Mouse (Mus musculus): ENCODE data around the gene Acaa1b. TPM values are rescaled to one million over a fixed set of nuclear protein-coding genes. Genes with fewer than 3 reads are reported as not detected.

Gene Acaa1b
- polyA plus RNA-seq, 1 experiment from 2014 or later, result 0.78 TPM

DNA sequence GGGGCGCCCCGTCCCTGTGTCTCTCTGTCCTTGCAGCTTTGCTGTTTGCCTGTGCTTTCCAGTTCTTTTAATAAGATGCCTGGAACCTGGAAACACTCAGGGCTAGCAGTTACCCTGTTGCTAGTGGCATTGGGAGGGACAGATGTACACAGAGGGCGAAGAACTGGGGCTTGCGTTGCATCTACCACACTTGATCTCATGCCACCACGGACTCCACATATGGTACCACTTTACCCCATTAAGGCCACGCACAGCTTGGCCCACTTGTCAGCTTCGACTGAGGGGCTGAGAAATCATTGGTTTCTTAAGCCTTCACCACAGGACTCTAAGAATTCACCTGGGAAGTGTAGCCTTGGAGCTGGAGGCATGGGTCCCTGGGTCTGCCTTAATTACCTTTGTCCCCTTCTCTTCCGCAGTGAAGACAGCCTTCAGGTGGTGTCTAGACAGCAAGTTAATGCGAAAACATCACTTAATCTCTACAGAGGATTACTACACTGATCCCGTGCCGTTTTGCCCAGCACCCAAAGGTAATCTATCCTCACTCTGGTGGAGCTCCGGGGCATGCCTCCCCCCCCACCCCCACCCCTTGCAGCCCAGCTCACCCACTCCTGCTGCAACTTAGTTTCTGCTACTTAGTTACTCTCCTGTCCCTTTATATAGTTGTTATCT lies 47.1 kb downstream of the Acaa1b start:
- ATAC-seq (ENCODE audit: insufficient number of reproducible peaks, low FRiP score), result no peak
- Histone ChIP-seq H3K27ac (ENCODE audit: poor library complexity, severe bottlenecking) (no peak overlapping the region), H3K36me3 (no peaks in the 10 kb centered on the region), H3K27me3 (replicated peaks) (peaks cover under 1% of the 10 kb centered on the region; the same call in 1 of the 2 replicates), H3K4me2 (no peak overlapping the region), H3K9me3 (replicated peaks) (no peaks in the 10 kb centered on the region), H3K9ac (no peak overlapping the region), H3K4me1 (replicated peaks) (0 out of 2 replicates have a peak, but pooled peaks cover 2% of the 10 kb centered on the region), H3K4me3 (no peak overlapping the region)
- 58% methylated on average over 12 of the region's 12 CpGs for WGBS

DNA sequence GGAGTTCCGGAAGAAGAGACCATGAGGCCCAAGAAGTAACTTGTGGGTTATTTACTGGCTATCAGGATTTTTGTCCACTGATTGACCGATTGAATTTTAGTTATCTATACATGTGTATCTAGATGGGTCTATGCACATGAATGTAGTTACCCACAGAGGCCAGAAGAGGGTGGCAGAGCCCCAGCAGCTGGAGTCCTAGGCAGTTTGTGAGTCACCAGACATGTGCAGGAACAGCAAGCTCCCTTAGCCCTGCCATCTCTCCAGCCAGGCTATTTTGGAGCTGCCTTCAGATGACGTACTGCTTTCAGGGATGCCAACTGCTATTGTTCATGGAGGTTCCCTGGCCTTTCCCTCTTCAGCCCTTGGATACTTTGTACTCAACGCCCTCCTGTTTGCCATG lies 49.3 kb downstream of the Acaa1b start:
- no peaks in the 10 kb centered on the region for H3K9me3 ChIP-seq (replicated peaks)
- no peak overlapping the region for H3K4me2 ChIP-seq
- H3K36me3 ChIP-seq, result no peaks in the 10 kb centered on the region
- H3K4me1 ChIP-seq (replicated peaks), result 0 out of 2 replicates have a peak, but pooled peaks cover 7% of the 10 kb centered on the region
- no peak for ATAC-seq (ENCODE audit: insufficient number of reproducible peaks, low FRiP score)
- H3K9ac ChIP-seq, result no peak overlapping the region
- peaks cover 19% of the 10 kb centered on the region for H3K27me3 ChIP-seq (replicated peaks)
- 70% methylated on average over 4 of the region's 4 CpGs for WGBS
- H3K27ac ChIP-seq (ENCODE audit: poor library complexity, severe bottlenecking), result no peak overlapping the region
- H3K4me3 ChIP-seq, result no peak overlapping the region

DNA sequence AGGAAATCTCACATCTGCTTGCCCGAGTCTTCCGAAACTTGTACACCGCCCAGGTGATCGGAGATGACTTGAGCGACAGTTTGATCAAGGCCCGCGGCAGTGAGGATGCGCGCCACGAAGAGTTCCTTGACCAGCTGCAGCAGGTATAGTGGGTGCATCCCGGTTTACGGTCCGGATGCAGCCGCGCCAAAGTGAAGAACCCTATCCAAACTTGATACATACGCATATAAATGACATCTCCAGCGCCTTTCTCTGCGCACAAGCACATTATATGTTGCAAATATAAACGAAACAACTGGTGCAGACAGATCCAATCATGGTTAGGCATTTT lies 54.1 kb downstream of the Acaa1b start:
- Histone ChIP-seq H3K36me3 (no peaks in the 10 kb centered on the region), H3K27me3 (replicated peaks) (peaks cover 19% of the 10 kb centered on the region), H3K4me2 (peak overlapping the region; percentile 89), H3K9me3 (replicated peaks) (no peaks in the 10 kb centered on the region), H3K9ac (peak overlapping the region; percentile 69), H3K4me3 (peak overlapping the region; percentile 78), H3K4me1 (replicated peaks) (peaks cover 17% of the 10 kb centered on the region; the same call in 1 of the 2 replicates), H3K27ac (ENCODE audit: poor library complexity, severe bottlenecking) (no peak overlapping the region)
- no peak for ATAC-seq (ENCODE audit: insufficient number of reproducible peaks, low FRiP score)
- WGBS, result 3% methylated on average over 19 of the region's 19 CpGs

DNA sequence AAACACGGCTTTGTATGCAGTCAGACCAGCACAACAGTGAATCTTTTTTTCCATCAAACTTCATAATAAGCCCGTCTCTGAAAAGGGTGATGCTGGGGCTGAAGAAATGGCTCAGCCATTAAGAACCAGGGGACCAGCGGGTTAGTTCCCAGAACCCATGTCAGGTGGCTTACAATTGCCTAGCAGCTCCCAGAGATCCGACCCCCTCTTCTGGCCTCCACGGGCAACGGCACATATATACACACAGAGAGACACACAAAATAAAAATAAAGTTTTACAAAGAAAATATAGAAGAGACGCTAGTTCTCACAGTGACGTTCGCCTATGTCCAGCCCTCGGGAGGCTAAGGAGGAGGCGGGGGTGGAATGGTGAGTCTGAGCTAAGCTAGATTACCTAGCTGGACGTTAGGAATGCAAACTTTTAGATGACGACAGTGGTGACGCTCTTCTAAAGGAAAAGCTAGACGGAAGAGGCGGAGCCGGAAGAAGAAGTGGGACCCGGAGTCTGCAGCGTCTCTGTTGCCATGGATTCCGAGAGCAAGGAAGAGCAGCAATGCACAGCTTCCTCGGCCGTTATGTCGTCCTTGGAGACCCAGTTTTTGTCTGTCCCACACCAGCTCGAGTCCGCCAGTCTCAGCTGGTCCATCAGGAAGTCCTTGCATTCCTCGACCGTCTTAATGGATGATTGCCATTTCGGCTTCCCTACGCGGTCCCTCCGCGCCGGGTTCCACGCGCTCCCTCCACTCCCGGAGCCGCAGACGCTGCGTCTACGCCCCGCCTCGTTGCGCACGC lies 54.7 kb downstream of the Acaa1b start, which contains the start of gene Dlec1:
TSS of gene Dlec1 (plus strand) at position 487 of the 791 bp plus-strand sequence.
- Histone ChIP-seq H3K9ac (peak within 1 kb of the TSS; percentile 69), H3K4me1 (replicated peaks) (peaks cover 19% of the 10 kb centered on the region; the same call in 1 of the 2 replicates), H3K27me3 (replicated peaks) (peaks cover 19% of the 10 kb centered on the region), H3K4me3 (peak within 1 kb of the TSS; percentile 78), H3K27ac (ENCODE audit: poor library complexity, severe bottlenecking) (no peak within 1 kb of the TSS), H3K36me3 (no peaks in the 10 kb centered on the region), H3K4me2 (peak within 1 kb of the TSS; percentile 89), H3K9me3 (replicated peaks) (no peaks in the 10 kb centered on the region)
- peak; percentile 62 for ATAC-seq (ENCODE audit: insufficient number of reproducible peaks, low FRiP score)
- WGBS, result 4% methylated on average over 44 of the region's 44 CpGs

DNA sequence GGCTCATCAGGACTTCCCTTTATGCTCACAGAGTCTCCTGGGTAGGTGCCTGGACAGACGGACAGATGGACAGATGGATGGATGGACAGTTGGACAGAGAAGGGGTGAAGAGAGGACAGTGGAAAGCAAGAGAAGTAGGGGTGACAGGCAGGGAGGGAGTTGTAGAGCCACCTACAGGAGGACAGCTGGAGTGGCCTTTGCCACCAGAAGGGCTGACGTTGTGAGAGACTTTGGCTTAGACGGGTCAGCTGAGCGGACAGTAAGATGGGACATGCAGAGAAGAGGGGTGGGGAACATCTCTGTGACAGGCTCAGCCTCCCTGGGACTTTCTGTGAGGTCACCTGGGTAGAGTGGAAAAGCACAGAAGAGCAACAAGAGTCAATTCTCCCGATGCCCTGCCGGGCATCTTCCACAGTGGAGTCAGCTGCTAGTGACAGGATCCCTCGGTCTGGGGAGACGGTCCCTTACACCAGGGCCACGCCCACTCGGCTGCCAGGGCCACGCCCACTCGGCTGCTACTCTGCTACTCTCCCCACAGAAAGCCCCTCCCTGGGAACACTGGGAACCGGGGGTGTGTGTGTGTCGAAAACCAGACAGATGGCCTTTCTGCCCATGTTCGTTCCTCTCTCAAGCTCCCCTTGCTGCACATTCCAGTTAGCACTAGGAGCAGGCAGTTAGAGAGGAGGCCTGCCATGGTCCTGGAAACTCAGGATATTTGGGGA lies 56.6 kb downstream of the Acaa1b start:
- Histone ChIP-seq H3K4me2 (0 out of 2 replicates have a peak overlapping the region, but pooled peaks have one; percentile 2), H3K27ac (ENCODE audit: poor library complexity, severe bottlenecking) (no peak overlapping the region), H3K9me3 (replicated peaks) (no peaks in the 10 kb centered on the region), H3K36me3 (no peaks in the 10 kb centered on the region), H3K4me3 (no peak overlapping the region), H3K4me1 (replicated peaks) (peaks cover 19% of the 10 kb centered on the region; the same call in 1 of the 2 replicates), H3K9ac (0 out of 2 replicates have a peak overlapping the region, but pooled peaks have one; percentile 11), H3K27me3 (replicated peaks) (peaks cover 23% of the 10 kb centered on the region)
- 16% methylated on average over 15 of the region's 15 CpGs for WGBS
- no peak for ATAC-seq (ENCODE audit: insufficient number of reproducible peaks, low FRiP score)

Other genes starting within 250 kb of the Acaa1b start
- 7.8 and 9.7 TPM in 2 replicates for gene Ctdspl, start 230.6 kb downstream of the Acaa1b start, polyA plus RNA-seq (2016; fragmentation: Nextera tagmentation; extraction: Ambion mirVana)
- 14.3 and 15.3 TPM in 2 replicates for gene Vill, start 104.3 kb downstream of the Acaa1b start, polyA plus RNA-seq (2016; fragmentation: Nextera tagmentation; extraction: Ambion mirVana)
- 19.1 and 20.7 TPM in 2 replicates for gene Plcd1, start 63.6 kb downstream of the Acaa1b start, polyA plus RNA-seq (2016; fragmentation: Nextera tagmentation; extraction: Ambion mirVana)
- 0.49 and 0.55 TPM in 2 replicates for gene Dlec1, start 54.6 kb downstream of the Acaa1b start, polyA plus RNA-seq (2016; fragmentation: Nextera tagmentation; extraction: Ambion mirVana)
- not detected in 2 replicates for gene Gm47289, start 2.1 kb upstream of the Acaa1b start, polyA plus RNA-seq (2016; fragmentation: Nextera tagmentation; extraction: Ambion mirVana)
- gene Slc22a13, start 52.0 kb upstream of the Acaa1b start, polyA plus RNA-seq (2016; fragmentation: Nextera tagmentation; extraction: Ambion mirVana), result not detected in 2 replicates
- 13.5 and 14.9 TPM in 2 replicates for gene Oxsr1, start 165.3 kb upstream of the Acaa1b start, polyA plus RNA-seq (2016; fragmentation: Nextera tagmentation; extraction: Ambion mirVana)
- gene Acaa1a, start 182.6 kb upstream of the Acaa1b start, polyA plus RNA-seq (2016; fragmentation: Nextera tagmentation; extraction: Ambion mirVana), result 82.6 and 85.6 TPM in 2 replicates
- 10.8 and 12.7 TPM in 2 replicates for gene Myd88, start 184.3 kb upstream of the Acaa1b start, polyA plus RNA-seq (2016; fragmentation: Nextera tagmentation; extraction: Ambion mirVana)
- 1.6 and 2.4 TPM in 2 replicates for gene Xylb, start 200.3 kb upstream of the Acaa1b start, polyA plus RNA-seq (2016; fragmentation: Nextera tagmentation; extraction: Ambion mirVana)
- 0.13 TPM in 1 of 2 replicates, not detected in the other for gene Slc22a14, start 208.5 kb upstream of the Acaa1b start, polyA plus RNA-seq (2016; fragmentation: Nextera tagmentation; extraction: Ambion mirVana)
- gene Acvr2b, start 245.0 kb upstream of the Acaa1b start, polyA plus RNA-seq (2016; fragmentation: Nextera tagmentation; extraction: Ambion mirVana), result 23.3 and 28.9 TPM in 2 replicates

Data from heart, embryonic 12.5 days (tissue).